Mouse (Mus musculus): ENCODE results near the gene Ang2.

Gene Ang2

DNA sequence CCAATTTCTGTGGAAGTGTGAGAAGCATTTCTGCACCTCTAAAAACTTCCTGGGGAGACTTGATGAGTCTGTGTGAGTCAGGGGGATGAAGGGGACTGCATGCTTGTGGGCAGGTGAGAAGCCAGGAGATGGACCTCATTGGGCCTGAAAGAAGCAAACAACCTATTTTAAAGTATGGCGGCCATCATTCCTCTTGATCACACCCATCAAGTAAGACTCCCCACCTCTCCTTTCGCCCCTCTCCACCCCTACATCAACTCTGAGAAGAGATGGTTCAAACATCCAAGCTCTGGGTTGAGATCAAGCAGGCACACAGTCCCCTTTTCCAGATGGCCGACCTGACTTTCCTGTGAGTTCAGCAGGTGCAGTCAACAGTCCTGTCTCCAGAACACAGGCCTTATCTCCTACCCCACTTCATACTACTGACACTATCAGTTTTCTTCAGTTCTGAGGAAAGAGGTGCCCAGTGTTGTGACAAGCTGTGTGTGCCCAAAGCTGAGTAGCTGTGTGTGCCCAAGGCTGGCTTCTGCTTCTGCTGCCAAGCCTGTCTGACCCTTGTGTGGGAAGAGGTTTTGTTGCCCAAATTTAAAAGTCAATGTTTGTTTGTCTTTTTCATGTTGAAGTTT is 48.6 kb downstream of the Ang2 start:
- DNase-seq = no peak

- no peak for DNase-seq
Observed at GRCm38 (mm10) chr14:51149164-51149563, 49.8 kb downstream of the Ang2 start.

DNA sequence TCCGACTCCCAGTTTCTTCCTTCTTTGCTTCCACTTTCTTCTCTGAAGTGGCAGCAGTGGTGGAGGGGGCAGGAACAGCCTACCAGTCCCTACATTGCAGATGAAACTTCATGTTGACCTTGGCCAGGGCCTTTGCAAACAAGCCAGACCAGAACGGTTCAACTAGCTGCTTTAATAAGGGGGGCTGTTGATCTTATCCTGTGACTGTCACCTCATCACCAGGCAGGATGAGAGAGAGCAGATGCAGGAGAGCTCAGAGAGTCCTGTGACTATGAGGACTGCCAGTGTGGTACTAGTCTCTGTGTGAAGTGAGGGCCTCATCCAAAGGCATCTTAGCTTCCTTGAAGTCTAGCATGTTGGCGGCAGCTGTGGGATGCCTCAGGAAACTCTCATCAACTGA is 50.9 kb downstream of the Ang2 start:
- no peak for DNase-seq

GRCm38 (mm10) chr14:51146685-51147084 is 52.3 kb downstream of the Ang2 start, which contains the start of gene Rnase1:
Gene Rnase1 (minus strand): TSS chr14:51146785.
- DNase-seq = no peak

- DNase-seq = no peak
Observed at GRCm38 (mm10) chr14:51145521-51145920, 53.4 kb downstream of the Ang2 start.

All from cerebellum, adult 9-10 months (tissue).